Comparison of ENCODE assay signal across 24 mouse cellular contexts in genomic region chr8:73273150-73273549, GRCm38 (mm10).
DNase-seq lines count a peak whose midpoint lies in the region; ATAC-seq and TF ChIP-seq lines count a peak whose summit lies in the region.
"Had no signal": no experiment of that assay in that cellular context is flagged by ENCODE, and none has a peak within 500 bp of the region (broad histone marks: within the 10 kb centered on the region; RNA-seq: fewer than 3 reads in every experiment).

No protein-coding gene starts in this region.

- no peak overlapping the region for H3K4me3 ChIP-seq in limb, embryonic 14.5 days (replicated peaks; ENCODE audit: low read length)
- H3K4me3 ChIP-seq in limb, embryonic 10.5 days = no peak overlapping the region
- H3K4me3 ChIP-seq: embryonic facial prominence, embryonic 10.5 days; forebrain, embryonic 15.5 days; heart, embryonic 10.5 days; midbrain, embryonic 13.5 days had no signal

- no peak for DNase-seq in limb, embryonic 14.5 days (ENCODE audit: low spot score)
- DNase-seq in limb, embryonic 10.5 days (ENCODE audit: low spot score) = no peak
- DNase-seq in lung, postnatal 10 days = peak; percentile 24
- DNase-seq in lung, postnatal 4 days = no peak
- DNase-seq in lung, postnatal 25 days (ENCODE audit: low spot score) = peak; percentile 20
- DNase-seq in layer of hippocampus, postnatal 14 days (ENCODE audit: low spot score in 2 of 2) = no peak
- DNase-seq: B cell, adult 2 months; cerebellum, adult 11 months; cerebellum, adult 9-11 months; gastrocnemius, postnatal 10 days; heart, postnatal 4 days; thymus, adult 18-20 months; thymus, postnatal 36 days had no signal

- no peak overlapping the region for H3K4me2 ChIP-seq in limb, embryonic 14.5 days (replicated peaks; ENCODE audit: low read depth, low read length, severe bottlenecking)
- H3K4me2 ChIP-seq: forebrain, embryonic 15.5 days; hindbrain, embryonic 14.5 days; midbrain, embryonic 13.5 days had no signal

- no peaks in the 10 kb centered on the region for H3K36me3 ChIP-seq in limb, embryonic 14.5 days (ENCODE audit: control insufficient read depth, insufficient read depth, low read length)
- no peaks in the 10 kb centered on the region for H3K36me3 ChIP-seq in limb, embryonic 10.5 days
- H3K36me3 ChIP-seq: embryonic facial prominence, embryonic 10.5 days; forebrain, embryonic 15.5 days; G1E; heart, embryonic 10.5 days; midbrain, embryonic 13.5 days had no signal

- no peaks in the 10 kb centered on the region for H3K4me1 ChIP-seq in limb, embryonic 14.5 days (ENCODE audit: control insufficient read depth, insufficient read depth, low read length)
- H3K4me1 ChIP-seq in limb, embryonic 10.5 days = no peaks in the 10 kb centered on the region
- H3K4me1 ChIP-seq: embryonic facial prominence, embryonic 10.5 days; forebrain, embryonic 15.5 days; midbrain, embryonic 13.5 days had no signal

- H3K27me3 ChIP-seq in limb, embryonic 14.5 days (ENCODE audit: control insufficient read depth, insufficient read depth, low read length) = no peaks in the 10 kb centered on the region
- no peaks in the 10 kb centered on the region for H3K27me3 ChIP-seq in limb, embryonic 10.5 days (ENCODE audit: low read depth, poor library complexity, severe bottlenecking)
- H3K27me3 ChIP-seq: CH12.LX; forebrain, embryonic 15.5 days; midbrain, embryonic 13.5 days; Patski had no signal

- H3K9me3 ChIP-seq in limb, embryonic 14.5 days (ENCODE audit: control insufficient read depth, low read length) = no peaks in the 10 kb centered on the region
- H3K9me3 ChIP-seq in limb, embryonic 10.5 days (replicated peaks) = no peaks in the 10 kb centered on the region
- H3K9me3 ChIP-seq: embryonic facial prominence, embryonic 10.5 days; forebrain, embryonic 15.5 days; heart, embryonic 10.5 days; midbrain, embryonic 13.5 days had no signal

- 0 out of 2 replicates have a peak, but pooled peaks have one; percentile 21 for ATAC-seq in limb, embryonic 14.5 days (ENCODE audit: low FRiP score, low read depth)
- no peak for ATAC-seq in megakaryocyte, adult 5-6 weeks (ENCODE audit: poor library complexity, severe bottlenecking)
- ATAC-seq: forebrain, embryonic 15.5 days; inflammation-experienced regulatory T-cells, adult 6 months; midbrain, embryonic 13.5 days; Patski had no signal

- H3K9ac ChIP-seq in limb, embryonic 14.5 days (ENCODE audit: low read depth, low read length, severe bottlenecking) = no peak overlapping the region
- H3K9ac ChIP-seq: forebrain, embryonic 15.5 days; hindbrain, embryonic 14.5 days; liver, embryonic 14.5 days; midbrain, embryonic 13.5 days had no signal

- H3K27ac ChIP-seq in limb, embryonic 14.5 days (replicated peaks; ENCODE audit: low read depth, low read length) = no peak overlapping the region
- no peak overlapping the region for H3K27ac ChIP-seq in limb, embryonic 10.5 days
- H3K27ac ChIP-seq: embryonic facial prominence, embryonic 10.5 days; forebrain, embryonic 15.5 days; heart, embryonic 10.5 days; hindbrain, embryonic 14.5 days; liver, embryonic 14.5 days; midbrain, embryonic 13.5 days had no signal

- TF ChIP-seq POLR2A in limb, embryonic 14.5 days (IDR thresholded peaks at IDR 0.05; ENCODE audit: borderline replicate concordance, extremely low read depth, insufficient read depth, insufficient read length) = no peak

Comparison
In these comparisons a context has a peak if more than half of its experiments do, and no peak if none do; other contexts are left out.
1. DNase-seq: peak in lung, postnatal 10 days (single experiment) and lung, postnatal 25 days (single experiment); none in limb, embryonic 14.5 days (single experiment), limb, embryonic 10.5 days (single experiment), lung, postnatal 4 days (0 of 2) and layer of hippocampus, postnatal 14 days (0 of 2).